Mouse (Mus musculus) layer of hippocampus, postnatal 25 days (tissue): ENCODE results near the gene Ovol3. TPM values are rescaled to one million over a fixed set of nuclear protein-coding genes. Genes with fewer than 3 reads are reported as not detected.

Experiments
- DNase-seq, 2 experiments: peaks; one replicate each; pipeline ENCODE4 v3.0.0; 2022; ENCODE audit warnings: mixed read lengths in 2 of 2, low spot score in 1 of 2; ENCODE audit errors: extremely low spot score in 1 of 2
- total RNA-seq, 2 experiments: library from RNA; stranded (reverse); gene quantifications; 2 replicates each; pipeline ENCODE4 v1.2.3; 2021

Gene Ovol3
- total RNA-seq, 2 experiments from 2014 or later = not detected

GRCm38 (mm10) chr7:30195461-30195860, 40.1 kb downstream of the Ovol3 start:
- no peak for DNase-seq

GRCm38 (mm10) chr7:30194884-30195283, 40.6 kb downstream of the Ovol3 start:
- peak; percentile 84 to 95 for DNase-seq

GRCm38 (mm10) chr7:30194101-30194831, 41.3 kb downstream of the Ovol3 start:
- peak; percentile 20 to 45 for DNase-seq

- peak; percentile 61 to 65 for DNase-seq
Observed at GRCm38 (mm10) chr7:30193581-30194100, 41.9 kb downstream of the Ovol3 start.

GRCm38 (mm10) chr7:30193013-30193412, 42.5 kb downstream of the Ovol3 start:
- DNase-seq = no peak

- DNase-seq = no peak
Observed at GRCm38 (mm10) chr7:30192088-30192487, 43.4 kb downstream of the Ovol3 start.

GRCm38 (mm10) chr7:30189116-30189491, 46.4 kb downstream of the Ovol3 start:
- DNase-seq = no peak

GRCm38 (mm10) chr7:30188344-30189115, 47.0 kb downstream of the Ovol3 start:
- no peak for DNase-seq

- DNase-seq = no peak
Observed at GRCm38 (mm10) chr7:30184641-30185348, 50.7 kb downstream of the Ovol3 start.

GRCm38 (mm10) chr7:30183879-30184289, 51.6 kb downstream of the Ovol3 start, which contains the start of gene Cox7a1:
Cox7a1 (plus strand) TSS chr7:30184144.
- peak; percentile 27 to 32 for DNase-seq

Other genes with a start within 250 kb of the Ovol3 start
- gene Zfp14, start 184.3 kb downstream of the Ovol3 start, total RNA-seq = 10 to 100 TPM in 1 of 2 experiments, 1 to 10 TPM in 1; 9.2 to 10.3 TPM
- 1 to 10 TPM; 1.9 to 5.0 TPM for gene Zfp82, start 162.8 kb downstream of the Ovol3 start, total RNA-seq
- gene Gm26920, start 145.3 kb downstream of the Ovol3 start, total RNA-seq = 1 to 10 TPM in 1 of 2 experiments, not detected in 1; 2.0 TPM
- 1 to 10 TPM; 5.3 to 7.1 TPM for gene Zfp566, start 145.2 kb downstream of the Ovol3 start, total RNA-seq
- 10 to 100 TPM; 64.8 to 89.9 TPM for gene Zfp260, start 140.9 kb downstream of the Ovol3 start, total RNA-seq
- gene Zfp382, start 113.8 kb downstream of the Ovol3 start, total RNA-seq = 10 to 100 TPM; 30.4 to 31.5 TPM
- gene Zfp146, start 66.0 kb downstream of the Ovol3 start, total RNA-seq = 10 to 100 TPM; 49.2 to 50.2 TPM
- 1 to 10 TPM; 2.8 to 5.0 TPM for gene Cox7a1, start 51.6 kb downstream of the Ovol3 start, total RNA-seq
- gene Capns1, start 36.9 kb downstream of the Ovol3 start, total RNA-seq = 100 to 1,000 TPM; 206 to 218 TPM
- gene Polr2i, start 3.8 kb downstream of the Ovol3 start, total RNA-seq = 10 to 100 TPM; 60.0 to 64.5 TPM
- gene Tbcb, start 3.5 kb downstream of the Ovol3 start, total RNA-seq = 100 to 1,000 TPM; 115 to 136 TPM
- gene Thap8, start 44.4 kb upstream of the Ovol3 start, total RNA-seq = under 1 TPM; 0.22 to 0.73 TPM
- 1 to 10 TPM; 1.4 to 1.7 TPM for gene Wdr62, start 44.7 kb upstream of the Ovol3 start, total RNA-seq
- gene Clip3, start 56.0 kb upstream of the Ovol3 start, total RNA-seq = 100 to 1,000 TPM; 437 to 515 TPM
- 10 to 100 TPM; 47.1 to 55.1 TPM for gene Alkbh6, start 73.0 kb upstream of the Ovol3 start, total RNA-seq
- gene Syne4, start 79.1 kb upstream of the Ovol3 start, total RNA-seq = 10 to 100 TPM in 1 of 2 experiments, 1 to 10 TPM in 1; 6.4 to 13.1 TPM
- gene E130208F15Rik, start 86.0 kb upstream of the Ovol3 start, total RNA-seq = under 1 TPM; 0.15 to 0.75 TPM
- 1 to 10 TPM; 7.8 to 7.9 TPM for gene Sdhaf1, start 88.2 kb upstream of the Ovol3 start, total RNA-seq
- 10 to 100 TPM; 33.6 to 34.7 TPM for gene Lrfn3, start 127.0 kb upstream of the Ovol3 start, total RNA-seq
- 10 to 100 TPM; 28.8 to 31.4 TPM for gene Tyrobp, start 178.0 kb upstream of the Ovol3 start, total RNA-seq
- 1 to 10 TPM in 1 of 2 experiments, under 1 TPM in 1; 0.98 to 1.0 TPM for gene Hcst, start 184.1 kb upstream of the Ovol3 start, total RNA-seq
- 1 to 10 TPM; 2.9 to 3.0 TPM for gene Nfkbid, start 186.0 kb upstream of the Ovol3 start, total RNA-seq
- 1,000 to 10,000 TPM; 1,227 to 1,377 TPM for gene Aplp1, start 209.8 kb upstream of the Ovol3 start, total RNA-seq
- 10 to 100 TPM; 15.3 to 16.4 TPM for gene Kirrel2, start 222.0 kb upstream of the Ovol3 start, total RNA-seq
- gene Nphs1, start 222.6 kb upstream of the Ovol3 start, total RNA-seq = 1 to 10 TPM; 1.8 to 2.2 TPM